Mouse (Mus musculus) midbrain, embryonic 16.5 days (tissue): ENCODE measurements around the gene Olfr206. TPM values are rescaled to one million over a fixed set of nuclear protein-coding genes. Genes with fewer than 3 reads are reported as not detected.
"Not testable (repeated sequence)": the region's sequence is repeated elsewhere in the genome, so short reads cannot be mapped to it uniquely, and the experiment has no call there.

Experiments
- ATAC-seq: fragments of 200-750 bp; cut with Nextera tagmentation; 2 replicates; pipeline ENCODE4 v1.8.0; 2017; ENCODE audit warnings: moderate TSS enrichment
- H3K27ac ChIP-seq: fragments of 300-500 bp; sonication (generic); 2 replicates; pipeline ENCODE4 v1.5.1; 2014; ENCODE audit warnings: mild to moderate bottlenecking, low read length, mixed read lengths
- H3K27me3 ChIP-seq: fragments of 300-500 bp; sonication (generic); 2 replicates; pipeline ENCODE4 v1.6.1; 2014; ENCODE audit warnings: low read depth, low read length, mixed read lengths; ENCODE audit not compliant: control insufficient read depth, insufficient read depth
- H3K36me3 ChIP-seq: fragments of 300-500 bp; sonication (generic); 2 replicates; pipeline ENCODE4 v1.6.1; 2014; ENCODE audit warnings: mild to moderate bottlenecking, low read length, moderate library complexity, mixed read lengths; ENCODE audit not compliant: control insufficient read depth, insufficient read depth
- H3K4me1 ChIP-seq: fragments of 300-500 bp; sonication (generic); 2 replicates; pipeline ENCODE4 v1.6.1; 2014; ENCODE audit warnings: mild to moderate bottlenecking, low read length, mixed read lengths; ENCODE audit not compliant: control insufficient read depth, insufficient read depth
- H3K4me2 ChIP-seq: fragments of 300-500 bp; sonication (generic); 2 replicates; pipeline ENCODE4 v1.6.1; 2014; ENCODE audit warnings: mild to moderate bottlenecking, low read length, mixed read lengths
- H3K4me3 ChIP-seq: fragments of 300-500 bp; sonication (generic); 2 replicates; pipeline ENCODE4 v1.5.1; 2014; ENCODE audit warnings: low read depth, mild to moderate bottlenecking, low read length, moderate library complexity, mixed read lengths
- H3K9ac ChIP-seq: fragments of 300-500 bp; sonication (generic); 2 replicates; pipeline ENCODE4 v1.6.1; 2014; ENCODE audit warnings: low read depth, low read length, mixed read lengths
- H3K9me3 ChIP-seq: fragments of 300-500 bp; sonication (generic); replicated peaks from 2 replicates; pipeline ENCODE4 v1.6.1; 2014; ENCODE audit warnings: mild to moderate bottlenecking, low read length, mixed read lengths; ENCODE audit not compliant: control insufficient read depth, poor library complexity, severe bottlenecking
- WGBS: fragments of 180-500 bp; shearing (Covaris S2); extraction: QIAGEN DNeasy Blood & Tissue Kit; methylation state at CpG from one replicate; pipeline ENCODE4 v1.1.7; 2014; 5-methylcytosine and 5-hydroxymethylcytosine counted together
- polyA plus RNA-seq: library from polyadenylated mRNA; unstranded; fragments of >200 nt; fragmentation: Nextera tagmentation; extraction: Ambion mirVana; gene quantifications from 2 replicates; pipeline ENCODE4 v1.2.1, GENCODE M21; 2015

Gene Olfr206
- not detected in 2 replicates for polyA plus RNA-seq

GRCm38 (mm10) chr16:59349146-59349545, at the start of gene Olfr206:
Gene Olfr206 (minus strand): TSS chr16:59349246.
- H3K4me3 ChIP-seq, result no peak within 1 kb of the TSS
- H3K27me3 ChIP-seq, result no peaks in the 10 kb centered on the region
- H3K27ac ChIP-seq, result no peak within 1 kb of the TSS
- H3K4me2 ChIP-seq, result no peak within 1 kb of the TSS
- no peak for ATAC-seq
- no peaks in the 10 kb centered on the region for H3K4me1 ChIP-seq
- H3K9ac ChIP-seq, result no peak within 1 kb of the TSS
- H3K9me3 ChIP-seq, result no peaks in the 10 kb centered on the region
- no peaks in the 10 kb centered on the region for H3K36me3 ChIP-seq
- 84% methylated on average over 1 of the region's 1 CpGs for WGBS

- WGBS, result 74% methylated on average over 3 of the region's 3 CpGs
- no peaks in the 10 kb centered on the region for H3K9me3 ChIP-seq
- H3K9ac ChIP-seq, result no peak overlapping the region
- H3K36me3 ChIP-seq, result no peaks in the 10 kb centered on the region
- no peaks in the 10 kb centered on the region for H3K27me3 ChIP-seq
- no peak overlapping the region for H3K4me3 ChIP-seq
- ATAC-seq, result no peak
- no peaks in the 10 kb centered on the region for H3K4me1 ChIP-seq
- no peak overlapping the region for H3K27ac ChIP-seq
- H3K4me2 ChIP-seq, result no peak overlapping the region
These were observed 44.3 kb upstream of the Olfr206 start for GRCm38 (mm10) chr16:59393300-59393699.

GRCm38 (mm10) chr16:59363893-59364292, 14.8 kb upstream of the Olfr206 start, which contains the start of gene Olfr209:
Gene Olfr209 (minus strand): TSS chr16:59363993.
- Histone ChIP-seq H3K27ac (no peak within 1 kb of the TSS), H3K4me2 (no peak within 1 kb of the TSS), H3K4me1 (no peaks in the 10 kb centered on the region), H3K9me3 (no peaks in the 10 kb centered on the region), H3K4me3 (no peak within 1 kb of the TSS), H3K9ac (no peak within 1 kb of the TSS), H3K27me3 (no peaks in the 10 kb centered on the region), H3K36me3 (no peaks in the 10 kb centered on the region)
- 78% methylated on average over 2 of the region's 2 CpGs for WGBS
- ATAC-seq, result no peak

- H3K9me3 ChIP-seq, result no peaks in the 10 kb centered on the region
- H3K9ac ChIP-seq, result no peak within 1 kb of the TSS
- no peaks in the 10 kb centered on the region for H3K27me3 ChIP-seq
- H3K4me2 ChIP-seq, result no peak within 1 kb of the TSS
- no peak within 1 kb of the TSS for H3K4me3 ChIP-seq
- H3K27ac ChIP-seq, result no peak within 1 kb of the TSS
- no peak for ATAC-seq
- H3K4me1 ChIP-seq, result no peaks in the 10 kb centered on the region
- no peaks in the 10 kb centered on the region for H3K36me3 ChIP-seq
These were observed 18.0 kb downstream of the Olfr206 start, which contains the start of gene Olfr205 for GRCm38 (mm10) chr16:59331038-59331437. Gene Olfr205 (minus strand): TSS chr16:59331138.

- not testable (repeated sequence) for H3K9me3 ChIP-seq, H3K27me3 ChIP-seq, H3K4me3 ChIP-seq, H3K27ac ChIP-seq, H3K4me1 ChIP-seq, H3K36me3 ChIP-seq, ATAC-seq, H3K9ac ChIP-seq, H3K4me2 ChIP-seq
- WGBS, result 68% methylated on average over 1 of the region's 1 CpGs
These were observed 25.8 kb downstream of the Olfr206 start for GRCm38 (mm10) chr16:59323262-59323661.

GRCm38 (mm10) chr16:59318148-59318547, 30.9 kb downstream of the Olfr206 start, which contains the start of gene Olfr204:
Gene Olfr204 (minus strand): TSS chr16:59318248.
- no peak for ATAC-seq
- no peak within 1 kb of the TSS for H3K9ac ChIP-seq
- H3K4me3 ChIP-seq, result no peak within 1 kb of the TSS
- H3K4me1 ChIP-seq, result no peaks in the 10 kb centered on the region
- no peaks in the 10 kb centered on the region for H3K36me3 ChIP-seq
- no peaks in the 10 kb centered on the region for H3K9me3 ChIP-seq
- H3K27ac ChIP-seq, result no peak within 1 kb of the TSS
- no peak within 1 kb of the TSS for H3K4me2 ChIP-seq
- no peaks in the 10 kb centered on the region for H3K27me3 ChIP-seq

GRCm38 (mm10) chr16:59298581-59298980, 50.5 kb downstream of the Olfr206 start, which contains the start of gene Olfr203:
Gene Olfr203 (plus strand): TSS chr16:59298881.
- no peak within 1 kb of the TSS for H3K4me3 ChIP-seq
- H3K9me3 ChIP-seq, result no peaks in the 10 kb centered on the region
- H3K36me3 ChIP-seq, result no peaks in the 10 kb centered on the region
- 88% methylated on average over 2 of the region's 2 CpGs for WGBS
- no peaks in the 10 kb centered on the region for H3K27me3 ChIP-seq
- no peak within 1 kb of the TSS for H3K9ac ChIP-seq
- no peak within 1 kb of the TSS for H3K4me2 ChIP-seq
- H3K4me1 ChIP-seq, result no peaks in the 10 kb centered on the region
- ATAC-seq, result no peak
- no peak within 1 kb of the TSS for H3K27ac ChIP-seq

Other genes starting within 250 kb of the Olfr206 start
- not detected in 2 replicates for gene Olfr193, start 237.4 kb downstream of the Olfr206 start, polyA plus RNA-seq
- gene Olfr194, start 228.2 kb downstream of the Olfr206 start, polyA plus RNA-seq, result not detected in 2 replicates
- not detected in 2 replicates for gene Olfr195, start 202.2 kb downstream of the Olfr206 start, polyA plus RNA-seq
- gene Olfr196, start 178.8 kb downstream of the Olfr206 start, polyA plus RNA-seq, result not detected in 2 replicates
- not detected in 2 replicates for gene Olfr198, start 145.7 kb downstream of the Olfr206 start, polyA plus RNA-seq
- gene Olfr199, start 129.5 kb downstream of the Olfr206 start, polyA plus RNA-seq, result not detected in 2 replicates
- not detected in 2 replicates for gene Olfr201, start 76.6 kb downstream of the Olfr206 start, polyA plus RNA-seq
- gene Olfr202, start 62.5 kb downstream of the Olfr206 start, polyA plus RNA-seq, result not detected in 2 replicates
- gene Olfr203, start 50.4 kb downstream of the Olfr206 start, polyA plus RNA-seq, result not detected in 2 replicates
- gene Olfr204, start 31.0 kb downstream of the Olfr206 start, polyA plus RNA-seq, result not detected in 2 replicates
- gene Olfr205, start 18.1 kb downstream of the Olfr206 start, polyA plus RNA-seq, result not detected in 2 replicates
- not detected in 2 replicates for gene Olfr209, start 14.7 kb upstream of the Olfr206 start, polyA plus RNA-seq
- not detected in 2 replicates for gene Gabrr3, start 58.1 kb upstream of the Olfr206 start, polyA plus RNA-seq
- 15.7 and 16.0 TPM in 2 replicates for gene Riox2, start 122.5 kb upstream of the Olfr206 start, polyA plus RNA-seq